Mouse (Mus musculus): ENCODE results near the gene Fv1. TPM values are rescaled to one million over a fixed set of nuclear protein-coding genes. Genes with fewer than 3 reads are reported as not detected.

Gene Fv1
- polyA plus RNA-seq, 1 experiment from 2014 or later = 2.6 TPM

GRCm38 (mm10) chr4:147909486-147909885 is 40.7 kb downstream of the Fv1 start:
- H3K9ac ChIP-seq (ENCODE audit: low read length) = no peak overlapping the region
- no peaks in the 10 kb centered on the region; the same call in 1 of the 2 replicates for H3K36me3 ChIP-seq (ENCODE audit: control insufficient read depth, insufficient read depth, low read length)
- H3K4me1 ChIP-seq (replicated peaks; ENCODE audit: control insufficient read depth, insufficient read depth) = 0 out of 2 replicates have a peak, but pooled peaks cover 2% of the 10 kb centered on the region
- no peak for ATAC-seq (ENCODE audit: low FRiP score, low TSS enrichment)
- no peaks in the 10 kb centered on the region for H3K27me3 ChIP-seq (ENCODE audit: control insufficient read depth, insufficient read depth, low read length)
- TF ChIP-seq CTCF (IDR thresholded peaks at IDR 0.05; ENCODE audit: low read depth) (no peak), EP300 (optimal IDR thresholded peaks at IDR 0.05) (no peak)
- 88% methylated on average over 5 of the region's 5 CpGs for WGBS
- H3K9me3 ChIP-seq (ENCODE audit: control insufficient read depth, low read length) = no peaks in the 10 kb centered on the region
- H3K4me3 ChIP-seq (ENCODE audit: low read depth, low read length) = no peak overlapping the region
- no peak overlapping the region for H3K27ac ChIP-seq (replicated peaks)
- DNase-seq (ENCODE audit: low spot score) = no peak
- no peak overlapping the region for H3K4me2 ChIP-seq (replicated peaks; ENCODE audit: low read depth)

GRCm38 (mm10) chr4:147918459-147919121 is 49.8 kb downstream of the Fv1 start:
- 57% methylated on average over 7 of the region's 7 CpGs for WGBS
- ATAC-seq (ENCODE audit: low FRiP score, low TSS enrichment) = 0 out of 2 replicates have a peak, but pooled peaks have one; percentile 46

More at GRCm38 (mm10) chr4:147918459-147919121, 49.8 kb downstream of the Fv1 start:
- Histone ChIP-seq H3K4me3 (ENCODE audit: low read depth, low read length) (no peak overlapping the region), H3K27ac (replicated peaks) (no peak overlapping the region), H3K9me3 (ENCODE audit: control insufficient read depth, low read length) (no peaks in the 10 kb centered on the region), H3K4me1 (replicated peaks; ENCODE audit: control insufficient read depth, insufficient read depth) (no peaks in the 10 kb centered on the region), H3K4me2 (replicated peaks; ENCODE audit: low read depth) (no peak overlapping the region), H3K9ac (ENCODE audit: low read length) (no peak overlapping the region), H3K36me3 (ENCODE audit: control insufficient read depth, insufficient read depth, low read length) (no peaks in the 10 kb centered on the region; the same call in 1 of the 2 replicates), H3K27me3 (ENCODE audit: control insufficient read depth, insufficient read depth, low read length) (no peaks in the 10 kb centered on the region)
- no peak for TF ChIP-seq EP300 (optimal IDR thresholded peaks at IDR 0.05)
- peak; percentile 82 for TF ChIP-seq CTCF (IDR thresholded peaks at IDR 0.05; ENCODE audit: low read depth)
- DNase-seq (ENCODE audit: low spot score) = peak; percentile 56

Other genes with a start within 250 kb of the Fv1 start
- gene Zfp979, start 226.5 kb upstream of the Fv1 start, polyA plus RNA-seq (2015; fragmentation: Nextera tagmentation; extraction: Ambion mirVana) = 0.70 and 0.84 TPM in 2 replicates
- gene Zfp534, start 166.4 kb upstream of the Fv1 start, polyA plus RNA-seq (2015; fragmentation: Nextera tagmentation; extraction: Ambion mirVana) = not detected in 2 replicates
- gene Zfp984, start 59.2 kb upstream of the Fv1 start, polyA plus RNA-seq (2015; fragmentation: Nextera tagmentation; extraction: Ambion mirVana) = 4.3 and 4.6 TPM in 2 replicates
- 3.1 and 4.4 TPM in 2 replicates for gene Zfp933, start 20.6 kb upstream of the Fv1 start, polyA plus RNA-seq (2015; fragmentation: Nextera tagmentation; extraction: Ambion mirVana)
- gene Miip, start 163 bp upstream of the Fv1 start, polyA plus RNA-seq (2015; fragmentation: Nextera tagmentation; extraction: Ambion mirVana) = 14.5 and 16.6 TPM in 2 replicates
- gene Mfn2, start 35.7 kb downstream of the Fv1 start, polyA plus RNA-seq (2015; fragmentation: Nextera tagmentation; extraction: Ambion mirVana) = 26.7 and 27.2 TPM in 2 replicates
- gene Plod1, start 67.8 kb downstream of the Fv1 start, polyA plus RNA-seq (2015; fragmentation: Nextera tagmentation; extraction: Ambion mirVana) = 20.1 and 21.7 TPM in 2 replicates
- 13.3 and 15.5 TPM in 2 replicates for gene 2510039O18Rik, start 71.9 kb downstream of the Fv1 start, polyA plus RNA-seq (2015; fragmentation: Nextera tagmentation; extraction: Ambion mirVana)
- gene Nppb, start 116.8 kb downstream of the Fv1 start, polyA plus RNA-seq (2015; fragmentation: Nextera tagmentation; extraction: Ambion mirVana) = not detected in 2 replicates
- gene Nppa, start 131.7 kb downstream of the Fv1 start, polyA plus RNA-seq (2015; fragmentation: Nextera tagmentation; extraction: Ambion mirVana) = 0.30 and 0.74 TPM in 2 replicates
- gene Clcn6, start 169.8 kb downstream of the Fv1 start, polyA plus RNA-seq (2015; fragmentation: Nextera tagmentation; extraction: Ambion mirVana) = 1.8 and 2.1 TPM in 2 replicates
- 8.2 and 8.7 TPM in 2 replicates for gene Mthfr, start 170.1 kb downstream of the Fv1 start, polyA plus RNA-seq (2015; fragmentation: Nextera tagmentation; extraction: Ambion mirVana)
- gene Agtrap, start 219.1 kb downstream of the Fv1 start, polyA plus RNA-seq (2015; fragmentation: Nextera tagmentation; extraction: Ambion mirVana) = 23.2 and 26.9 TPM in 2 replicates

Data from stomach, postnatal 0 days (tissue).